Mouse (Mus musculus): ENCODE measurements around the gene Scgn.

The Scgn gene

GRCm38 (mm10) chr13:23990928-23991327, at the start of gene Scgn:
Gene Scgn (minus strand): TSS chr13:23991214.
- POLR2A ChIA-PET: interaction anchor here in 3 of 4 experiments (0.5 to 2.2 kb wide), 6 partner anchors 11 to 230 kb away, joined by 3 to 8 read pairs (median 4); partner anchors contain the start of genes Hist1h1a (in 1 of the 3), Hist1h2aa (in 1 of the 3) and Hist1h4a (in 1 of the 3)

GRCm38 (mm10) chr13:24040221-24040620, 49.2 kb upstream of the Scgn start:
- ChIA-PET CTCF (interaction anchor here in 2 of 4 experiments (0.6 kb wide), 2 partner anchors 43 to 674 kb away, joined by 4 to 10 read pairs; no protein-coding TSS in a partner anchor), POLR2A (interaction anchor here in 2 of 4 experiments (0.6 to 0.7 kb wide), 2 partner anchors 11 to 23 kb away, joined by 3 to 4 read pairs; no protein-coding TSS in a partner anchor)

More at GRCm38 (mm10) chr13:23990928-23991327, at the start of gene Scgn:
- CTCF ChIA-PET: no interaction called here

- POLR2A ChIA-PET: interaction anchor here in 1 of 4 experiments (0.7 to 1.3 kb wide), 3 partner anchors 45 to 1989 kb away, joined by 3 to 5 read pairs (median 3); no protein-coding TSS in a partner anchor
- CTCF ChIA-PET: interaction anchor here in 1 of 4 experiments (0.9 kb wide), 1 partner anchor 245 kb away, joined by 5 read pairs; no protein-coding TSS in a partner anchor
These were observed 46.5 kb upstream of the Scgn start for GRCm38 (mm10) chr13:24037502-24037901.

DNA sequence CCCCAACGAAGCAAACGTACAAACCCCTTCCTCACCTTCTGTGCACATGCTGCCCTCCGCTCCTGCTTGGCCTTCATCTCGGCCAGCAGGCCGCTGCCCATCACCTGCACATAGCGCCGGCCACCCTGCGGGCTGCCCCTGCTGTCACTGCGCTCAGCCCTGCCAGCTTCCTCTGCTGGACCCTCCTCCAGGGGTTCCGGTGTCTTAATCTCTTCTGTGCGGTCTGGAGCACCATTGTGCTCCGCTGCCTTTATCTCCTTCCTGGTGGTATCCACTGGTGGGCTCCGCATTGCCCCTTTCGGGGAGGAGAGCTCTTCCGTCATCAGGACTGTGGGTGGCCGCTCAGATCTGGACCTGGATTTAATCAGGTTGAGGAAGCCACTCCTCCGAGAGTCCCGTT, 45.1 kb upstream of the Scgn start:
- CTCF ChIA-PET: no interaction called here
- POLR2A ChIA-PET: interaction anchor here in 2 of 4 experiments (1.2 to 1.4 kb wide), 3 partner anchors 8 to 101 kb away, joined by 3 to 4 read pairs (median 3); no protein-coding TSS in a partner anchor

GRCm38 (mm10) chr13:24027191-24028170, 36.5 kb upstream of the Scgn start:
- POLR2A ChIA-PET: interaction anchor here (0.5 to 1.7 kb wide), 9 partner anchors 9 to 440 kb away, joined by 3 to 7 read pairs (median 3); partner anchors contain the start of gene Hist1h1a (in 1 of the 4)
- CTCF ChIA-PET: no interaction called here

DNA sequence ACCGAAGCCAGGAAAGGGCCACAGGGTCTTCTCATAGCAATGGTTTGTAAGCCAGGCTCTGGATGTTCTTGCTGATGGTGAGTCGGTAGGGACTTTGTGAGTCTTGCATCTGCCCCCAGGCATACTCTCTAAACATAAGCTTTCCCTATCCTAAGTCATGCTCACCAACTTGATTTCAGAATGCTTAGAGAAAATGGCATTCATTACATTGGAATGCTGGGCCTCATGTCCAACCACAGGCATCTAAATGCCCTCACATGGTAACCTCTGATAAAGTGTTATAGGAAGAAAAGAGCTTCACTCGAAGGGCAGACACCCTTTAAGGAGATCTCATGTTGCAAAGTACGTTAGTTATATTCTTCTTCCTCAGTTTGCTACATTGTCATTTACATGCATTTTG, 27.5 kb upstream of the Scgn start:
- POLR2A ChIA-PET: interaction anchor here in 1 of 4 experiments (1.0 kb wide), 1 partner anchor 17 kb away, joined by 3 read pairs; no protein-coding TSS in a partner anchor

GRCm38 (mm10) chr13:24005528-24005927, 14.5 kb upstream of the Scgn start:
- POLR2A ChIA-PET: no interaction called here
- CTCF ChIA-PET: no interaction called here

More for the DNA sequence above, 27.5 kb upstream of the Scgn start:
- CTCF ChIA-PET: no interaction called here

- CTCF ChIA-PET: interaction anchor here in 1 of 4 experiments (0.6 kb wide), 1 partner anchor 16 kb away, joined by 4 read pairs; no protein-coding TSS in a partner anchor
- POLR2A ChIA-PET: interaction anchor here in 3 of 4 experiments (0.6 to 2.3 kb wide), 10 partner anchors 10 to 704 kb away, joined by 3 to 8 read pairs (median 5); partner anchors contain the start of genes Scgn (in 2 of the 3), Hist1h1a (in 1 of the 3), Hist1h2ac (in 1 of the 3) and Hist1h2bc (in 1 of the 3)
These were observed 10.8 kb upstream of the Scgn start for GRCm38 (mm10) chr13:24001797-24002196.

DNA sequence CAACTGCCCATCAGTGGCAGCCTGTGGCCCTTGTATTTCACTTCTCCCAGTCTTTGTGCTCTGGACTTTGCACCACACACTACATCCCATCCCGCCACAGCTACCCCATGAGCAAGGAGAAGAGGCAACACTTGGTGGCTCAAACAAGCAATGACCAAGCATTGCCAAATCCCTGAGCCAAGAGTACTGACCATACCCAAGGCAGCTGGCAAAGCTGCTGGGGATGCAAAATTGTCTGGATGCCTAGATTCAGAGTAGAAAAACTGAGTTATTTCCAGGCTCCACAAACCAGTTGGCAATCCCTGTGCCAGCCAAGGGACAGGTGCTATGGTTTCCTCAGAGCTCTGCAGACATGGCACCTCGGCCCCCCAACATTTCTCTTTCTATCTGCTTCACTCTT, 10.1 kb upstream of the Scgn start:
- ChIA-PET CTCF (no interaction called here), POLR2A (interaction anchor here in 2 of 4 experiments (0.6 to 2.3 kb wide), 9 partner anchors 9 to 401 kb away, joined by 3 to 8 read pairs (median 5); partner anchors contain the start of genes Hist1h1a (in 1 of the 2), Hist1h2ac (in 1 of the 2), Hist1h2bc (in 1 of the 2) and Hist1h4a (in 1 of the 2))

DNA sequence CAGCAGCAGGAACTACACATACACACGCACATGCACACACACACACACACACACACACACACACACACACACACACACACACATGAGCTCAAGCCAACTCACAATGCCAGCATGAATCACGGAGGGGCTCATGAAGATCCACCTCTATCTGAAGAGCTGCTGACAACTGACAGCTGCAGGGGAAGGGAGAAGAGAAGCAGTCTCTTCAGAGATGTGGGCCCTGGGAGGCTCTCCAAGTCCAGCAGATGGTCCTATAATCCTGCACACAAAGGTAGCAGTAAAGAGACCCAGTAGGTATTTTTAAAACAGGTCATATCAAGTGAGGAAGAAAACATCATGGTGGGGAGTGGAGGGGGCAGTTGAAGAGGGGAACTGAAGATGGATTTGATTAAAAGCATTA, 7.8 kb upstream of the Scgn start:
- ChIA-PET CTCF (interaction anchor here in 1 of 4 experiments (0.6 kb wide), 1 partner anchor 74 kb away, joined by 7 read pairs; no protein-coding TSS in a partner anchor), POLR2A (interaction anchor here in 1 of 4 experiments (0.7 kb wide), 1 partner anchor 359 kb away, joined by 3 read pairs; no protein-coding TSS in a partner anchor)

GRCm38 (mm10) chr13:23994756-23995155, 3.7 kb upstream of the Scgn start:
- CTCF ChIA-PET: interaction anchor here in 1 of 4 experiments (0.7 kb wide), 1 partner anchor 677 kb away, joined by 3 read pairs; no protein-coding TSS in a partner anchor

GRCm38 (mm10) chr13:23994024-23994423, 3.0 kb upstream of the Scgn start:
- CTCF ChIA-PET: interaction anchor here in 1 of 4 experiments (0.6 kb wide), 1 partner anchor 662 kb away, joined by 4 read pairs; no protein-coding TSS in a partner anchor
- POLR2A ChIA-PET: interaction anchor here in 1 of 4 experiments (0.8 to 3.4 kb wide), 2 partner anchors 231 to 233 kb away, joined by 5 to 17 read pairs; partner anchors contain the start of genes Hist1h1a, Hist1h3a and Hist1h4a

More at GRCm38 (mm10) chr13:23994756-23995155, 3.7 kb upstream of the Scgn start:
- POLR2A ChIA-PET: interaction anchor here in 2 of 4 experiments (0.8 to 3.4 kb wide), 6 partner anchors 23 to 256 kb away, joined by 3 to 17 read pairs (median 4); partner anchors contain the start of genes Hist1h1a (in 2 of the 2), Hist1h1c (in 1 of the 2), Hist1h3a (in 1 of the 2) and Hist1h4a (in 1 of the 2)

DNA sequence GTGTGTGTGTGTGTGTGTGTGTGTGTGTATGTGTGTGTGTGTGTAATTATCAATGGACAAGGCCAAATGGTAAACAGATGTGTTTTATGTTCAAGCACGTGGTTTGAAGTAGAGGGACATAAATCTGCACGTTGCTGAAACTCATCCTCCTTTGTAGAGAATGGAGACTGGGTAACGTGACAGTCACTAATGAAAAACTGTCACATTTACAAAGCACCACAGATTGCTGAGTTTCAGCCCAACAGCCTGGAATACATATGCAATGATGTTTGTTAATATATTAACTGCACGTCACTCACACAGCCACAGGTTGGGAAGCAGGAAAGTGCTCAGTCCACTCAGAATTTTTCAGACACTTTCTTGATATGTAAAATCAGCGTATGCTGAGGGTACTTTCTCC, 563 bp downstream of the Scgn start:
- POLR2A ChIA-PET: interaction anchor here in 3 of 4 experiments (0.5 to 2.2 kb wide), 6 partner anchors 11 to 230 kb away, joined by 3 to 8 read pairs (median 4); partner anchors contain the start of genes Hist1h1a (in 1 of the 3), Hist1h2aa (in 1 of the 3) and Hist1h4a (in 1 of the 3)
- CTCF ChIA-PET: no interaction called here

- POLR2A ChIA-PET: no interaction called here
- CTCF ChIA-PET: no interaction called here
These were observed 5.9 kb downstream of the Scgn start for GRCm38 (mm10) chr13:23985130-23985529.

- POLR2A ChIA-PET: interaction anchor here in 2 of 4 experiments (0.6 kb wide), 2 partner anchors 20 to 127 kb away, joined by 3 to 8 read pairs; no protein-coding TSS in a partner anchor
- CTCF ChIA-PET: interaction anchor here in 1 of 4 experiments (0.6 kb wide), 1 partner anchor 23 kb away, joined by 3 read pairs; no protein-coding TSS in a partner anchor
These were observed 18.7 kb downstream of the Scgn start for GRCm38 (mm10) chr13:23972271-23972670.

DNA sequence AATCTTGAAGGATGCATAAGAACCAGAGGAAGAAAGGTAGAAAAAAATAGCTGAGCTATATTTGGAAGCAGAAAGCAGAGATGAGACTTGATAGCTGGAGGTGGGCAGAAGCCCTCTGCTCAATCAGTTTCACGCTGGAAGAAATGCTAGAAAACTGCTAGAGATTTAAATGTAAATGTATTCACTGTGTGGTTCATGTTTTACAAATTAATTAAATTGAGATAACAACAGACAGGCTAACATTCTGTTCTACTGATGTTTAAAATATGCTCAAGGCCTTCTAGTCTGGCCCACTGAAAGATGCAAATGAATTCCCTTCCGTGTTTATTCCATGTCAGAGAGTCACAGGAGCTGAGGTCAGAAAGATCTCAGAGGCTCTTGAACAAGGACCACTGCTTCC, 19.1 kb downstream of the Scgn start:
- CTCF ChIA-PET: no interaction called here
- POLR2A ChIA-PET: interaction anchor here in 1 of 4 experiments (0.6 to 1.2 kb wide), 2 partner anchors 20 to 24 kb away, joined by 3 to 4 read pairs; no protein-coding TSS in a partner anchor

GRCm38 (mm10) chr13:23964909-23965308, 26.1 kb downstream of the Scgn start:
- POLR2A ChIA-PET: no interaction called here
- CTCF ChIA-PET: interaction anchor here in 2 of 4 experiments (0.6 to 0.9 kb wide), 2 partner anchors 22 to 39 kb away, joined by 3 to 10 read pairs; no protein-coding TSS in a partner anchor

DNA sequence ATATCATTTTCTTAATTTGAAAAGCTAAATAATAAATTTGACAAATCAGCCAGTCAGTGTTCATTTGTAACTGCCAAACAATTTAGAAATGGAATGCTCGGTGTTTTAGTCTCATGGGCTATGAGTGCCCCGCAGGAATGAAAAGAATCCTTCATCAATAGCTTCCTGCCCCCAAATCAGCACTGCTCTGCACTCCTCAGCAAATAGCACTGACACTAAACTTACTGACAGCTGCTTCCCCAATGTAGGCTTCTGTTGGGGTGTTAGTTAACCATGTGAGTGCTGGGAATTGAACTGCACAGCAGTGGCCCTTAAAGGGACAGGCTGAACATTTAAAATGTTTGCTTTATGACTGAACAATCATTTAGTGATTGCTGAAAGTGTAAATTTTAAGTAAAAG, 31.2 kb downstream of the Scgn start:
- ChIA-PET POLR2A (no interaction called here), CTCF (no interaction called here)

Data from embryonic stem cell, embryonic (primary cell).